Mouse (Mus musculus) stomach, embryonic 16.5 days (tissue): Measurements from ENCODE around the gene Aggf1. TPM values are rescaled to one million over a fixed set of nuclear protein-coding genes. Genes with fewer than 3 reads are reported as not detected.
"Not testable (repeated sequence)": the region's sequence is repeated elsewhere in the genome, so short reads cannot be mapped to it uniquely, and the experiment has no call there.

Source experiments
- ATAC-seq: fragments of 200-750 bp; cut with Nextera tagmentation; 2 replicates; pipeline ENCODE4 v1.8.0; 2017; ENCODE audit warnings: moderate number of reproducible peaks, moderate TSS enrichment; ENCODE audit not compliant: insufficient read depth, low FRiP score
- H3K27ac ChIP-seq: fragments of 300-500 bp; sonication (generic); 2 replicates; pipeline ENCODE4 v1.5.1; 2014; ENCODE audit warnings: low read length
- H3K27me3 ChIP-seq: fragments of 300-500 bp; sonication (generic); 2 replicates; pipeline ENCODE4 v1.6.1; 2014; ENCODE audit warnings: low read length, control low read depth, mixed read lengths; ENCODE audit not compliant: control insufficient read depth, insufficient read depth
- H3K36me3 ChIP-seq: fragments of 300-500 bp; sonication (generic); 2 replicates; pipeline ENCODE4 v1.6.1; 2014; ENCODE audit warnings: low read length; ENCODE audit not compliant: control insufficient read depth, insufficient read depth
- H3K4me1 ChIP-seq: fragments of 300-500 bp; sonication (generic); 2 replicates; pipeline ENCODE4 v1.6.1; 2014; ENCODE audit warnings: low read length, control low read depth, mixed read lengths; ENCODE audit not compliant: control insufficient read depth, insufficient read depth
- H3K4me2 ChIP-seq: fragments of 300-500 bp; sonication (generic); 2 replicates; pipeline ENCODE4 v1.6.1; 2014; ENCODE audit warnings: low read depth, low read length, mixed read lengths
- H3K4me3 ChIP-seq: fragments of 300-500 bp; sonication (generic); replicated peaks from 2 replicates; pipeline ENCODE4 v1.5.1; 2014; ENCODE audit warnings: mild to moderate bottlenecking, low read length
- H3K9ac ChIP-seq: fragments of 300-500 bp; sonication (generic); 2 replicates; pipeline ENCODE4 v1.6.1; 2014; ENCODE audit warnings: low read length
- H3K9me3 ChIP-seq: fragments of 300-500 bp; sonication (generic); replicated peaks from 2 replicates; pipeline ENCODE4 v1.6.1; 2016; ENCODE audit warnings: low read length, control low read depth; ENCODE audit not compliant: control insufficient read depth
- WGBS: fragments of 180-500 bp; shearing (Covaris S2); extraction: QIAGEN DNeasy Blood & Tissue Kit; methylation state at CpG from one replicate; pipeline ENCODE4 v1.1.7; 2014; 5-methylcytosine and 5-hydroxymethylcytosine counted together
- polyA plus RNA-seq: library from polyadenylated mRNA; unstranded; fragments of >200 nt; fragmentation: Nextera tagmentation; extraction: Ambion mirVana; gene quantifications from 2 replicates; pipeline ENCODE4 v1.2.1, GENCODE M21; 2015

Gene Aggf1
- polyA plus RNA-seq, 1 experiment from 2014 or later: 23.5 TPM

- no peak overlapping the region for H3K9ac ChIP-seq
- no peak overlapping the region for H3K4me3 ChIP-seq
- H3K36me3 ChIP-seq: no peaks in the 10 kb centered on the region
- H3K4me2 ChIP-seq: no peak overlapping the region
- H3K27ac ChIP-seq: no peak overlapping the region
- no peaks in the 10 kb centered on the region for H3K4me1 ChIP-seq
- H3K9me3 ChIP-seq: no peaks in the 10 kb centered on the region
- H3K27me3 ChIP-seq: no peaks in the 10 kb centered on the region
- ATAC-seq: no peak
- WGBS: 70% methylated on average over 5 of the region's 5 CpGs
These were observed 7.3 kb upstream of the Aggf1 start for GRCm38 (mm10) chr13:95382418-95382817.

- Histone ChIP-seq H3K9me3 (no peaks in the 10 kb centered on the region), H3K27me3 (no peaks in the 10 kb centered on the region), H3K27ac (no peak overlapping the region), H3K4me3 (no peak overlapping the region), H3K9ac (no peak overlapping the region), H3K4me2 (no peak overlapping the region), H3K4me1 (peaks cover 5% of the 10 kb centered on the region), H3K36me3 (no peaks in the 10 kb centered on the region)
- ATAC-seq: no peak
- 79% methylated on average over 3 of the region's 3 CpGs for WGBS
These were observed 3.5 kb upstream of the Aggf1 start for GRCm38 (mm10) chr13:95378696-95379095.

- H3K9ac ChIP-seq, ATAC-seq: not testable (repeated sequence)
- WGBS: 92% methylated on average over 11 of the region's 11 CpGs
These were observed 1.6 kb upstream of the Aggf1 start for GRCm38 (mm10) chr13:95376689-95377289.

GRCm38 (mm10) chr13:95375554-95375914 is 382 bp upstream of the Aggf1 start:
- Histone ChIP-seq H3K4me1 (peaks cover 10% of the 10 kb centered on the region), H3K27me3 (no peaks in the 10 kb centered on the region), H3K9me3 (no peaks in the 10 kb centered on the region), H3K9ac (peak overlapping the region; percentile 97), H3K4me3 (peak overlapping the region; percentile 99), H3K4me2 (peak overlapping the region; percentile 63), H3K27ac (peak overlapping the region; percentile 91), H3K36me3 (no peaks in the 10 kb centered on the region)
- 0 out of 2 replicates have a peak, but pooled peaks have one; percentile 31 for ATAC-seq
- WGBS: 23% methylated on average over 6 of the region's 6 CpGs

More at GRCm38 (mm10) chr13:95376689-95377289, 1.6 kb upstream of the Aggf1 start:
- H3K9me3 ChIP-seq, H3K27me3 ChIP-seq, H3K4me1 ChIP-seq, H3K4me3 ChIP-seq, H3K36me3 ChIP-seq, H3K4me2 ChIP-seq, H3K27ac ChIP-seq: not testable (repeated sequence)

GRCm38 (mm10) chr13:95366356-95366755 is 8.8 kb downstream of the Aggf1 start:
- H3K27ac ChIP-seq: no peak overlapping the region
- H3K27me3 ChIP-seq: no peaks in the 10 kb centered on the region
- H3K4me3 ChIP-seq: no peak overlapping the region
- WGBS: 87% methylated on average over 8 of the region's 8 CpGs
- no peak overlapping the region for H3K9ac ChIP-seq
- peaks cover 25% of the 10 kb centered on the region; the same call in 1 of the 2 replicates for H3K36me3 ChIP-seq
- H3K9me3 ChIP-seq: no peaks in the 10 kb centered on the region
- H3K4me1 ChIP-seq: no peaks in the 10 kb centered on the region
- no peak overlapping the region for H3K4me2 ChIP-seq
- no peak for ATAC-seq

- 89% methylated on average over 4 of the region's 4 CpGs for WGBS
- Histone ChIP-seq H3K36me3 (peaks cover 18% of the 10 kb centered on the region; the same call in 1 of the 2 replicates), H3K4me3 (no peak overlapping the region), H3K4me2 (no peak overlapping the region), H3K27ac (no peak overlapping the region), H3K9ac (no peak overlapping the region), H3K27me3 (no peaks in the 10 kb centered on the region), H3K4me1 (no peaks in the 10 kb centered on the region), H3K9me3 (no peaks in the 10 kb centered on the region)
- ATAC-seq: no peak
These were observed 11.7 kb downstream of the Aggf1 start for GRCm38 (mm10) chr13:95363440-95363839.

- no peaks in the 10 kb centered on the region for H3K9me3 ChIP-seq
- no peak for ATAC-seq
- no peak overlapping the region for H3K9ac ChIP-seq
- no peak overlapping the region for H3K4me2 ChIP-seq
- no peaks in the 10 kb centered on the region for H3K4me1 ChIP-seq
- no peak overlapping the region for H3K27ac ChIP-seq
- no peaks in the 10 kb centered on the region for H3K27me3 ChIP-seq
- H3K36me3 ChIP-seq: peaks cover 22% of the 10 kb centered on the region; the same call in 1 of the 2 replicates
- WGBS: 75% methylated on average over 2 of the region's 2 CpGs
- no peak overlapping the region for H3K4me3 ChIP-seq
These were observed 16.9 kb downstream of the Aggf1 start for GRCm38 (mm10) chr13:95358223-95358622.

- no peaks in the 10 kb centered on the region for H3K27me3 ChIP-seq
- H3K9ac ChIP-seq: no peak overlapping the region
- no peaks in the 10 kb centered on the region for H3K4me1 ChIP-seq
- H3K4me3 ChIP-seq: no peak overlapping the region
- H3K9me3 ChIP-seq: no peaks in the 10 kb centered on the region
- peaks cover 14% of the 10 kb centered on the region; the same call in 1 of the 2 replicates for H3K36me3 ChIP-seq
- no peak for ATAC-seq
- WGBS: 87% methylated on average over 3 of the region's 3 CpGs
- H3K27ac ChIP-seq: no peak overlapping the region
- H3K4me2 ChIP-seq: no peak overlapping the region
These were observed 26.7 kb downstream of the Aggf1 start for GRCm38 (mm10) chr13:95348476-95348875.

GRCm38 (mm10) chr13:95347018-95347696 is 28.0 kb downstream of the Aggf1 start:
- Histone ChIP-seq H3K27me3 (no peaks in the 10 kb centered on the region), H3K9me3 (no peaks in the 10 kb centered on the region), H3K36me3 (peaks cover 14% of the 10 kb centered on the region; the same call in 1 of the 2 replicates), H3K27ac (no peak overlapping the region), H3K4me1 (no peaks in the 10 kb centered on the region), H3K4me3 (no peak overlapping the region), H3K4me2 (no peak overlapping the region), H3K9ac (no peak overlapping the region)
- 25% methylated on average over 8 of the region's 8 CpGs for WGBS
- no peak for ATAC-seq
